Mouse (Mus musculus): Measurements from ENCODE around the gene Ddx10.

DNA sequence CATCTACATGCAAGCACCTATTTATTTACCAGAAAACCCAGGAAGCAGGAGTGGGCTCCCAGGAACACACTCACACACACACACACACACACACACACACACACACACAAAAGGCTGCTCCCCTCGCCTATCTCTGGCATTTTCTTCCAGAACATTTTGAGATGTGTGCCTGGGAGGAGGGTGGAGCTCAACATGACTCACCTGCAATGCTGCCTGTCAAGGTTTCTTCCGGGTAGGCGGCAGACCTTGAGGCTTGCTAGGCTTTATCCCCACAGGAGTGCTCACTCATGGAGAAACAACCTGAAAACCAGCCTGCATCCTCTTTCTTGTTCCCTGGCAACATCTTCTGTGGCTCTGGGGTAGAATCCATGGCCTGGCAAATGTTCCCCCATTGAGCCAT lies 171.9 kb downstream of the Ddx10 start:
- TF ChIP-seq CTCF (conservative IDR thresholded peaks at IDR 0.05; ENCODE audit: insufficient read depth, insufficient read length, low read depth, low read length), result no peak
- no peak for TF ChIP-seq POLR2A (IDR thresholded peaks at IDR 0.05; ENCODE audit: low read depth, low read length)
